Mouse (Mus musculus) heart, embryonic 11.5 days (tissue): ENCODE measurements around the gene Eps15l1. TPM values are rescaled to one million over a fixed set of nuclear protein-coding genes. Genes with fewer than 3 reads are reported as not detected.

ENCODE experiments used
- ATAC-seq: fragments of 200-750 bp; cut with Nextera tagmentation; replicated peaks from 2 replicates; pipeline ENCODE4 v1.8.0; 2017; ENCODE audit warnings: moderate library complexity; ENCODE audit not compliant: insufficient number of reproducible peaks, low FRiP score, low TSS enrichment
- H3K27ac ChIP-seq: fragments of 300-500 bp; sonication (generic); 2 replicates; pipeline ENCODE4 v1.5.1; 2014; ENCODE audit warnings: mild to moderate bottlenecking, low read depth, low read length
- H3K27me3 ChIP-seq: fragments of 300-500 bp; sonication (generic); 2 replicates; pipeline ENCODE4 v1.6.1; 2014; ENCODE audit warnings: mild to moderate bottlenecking, low read length, mixed read lengths; ENCODE audit not compliant: control insufficient read depth, insufficient read depth
- H3K36me3 ChIP-seq: fragments of 300-500 bp; sonication (generic); 2 replicates; pipeline ENCODE4 v1.6.1; 2014; ENCODE audit warnings: mild to moderate bottlenecking, low read length, moderate library complexity, mixed read lengths; ENCODE audit not compliant: control insufficient read depth, insufficient read depth
- H3K4me1 ChIP-seq: fragments of 300-500 bp; sonication (generic); 2 replicates; pipeline ENCODE4 v1.6.1; 2014; ENCODE audit warnings: low read length; ENCODE audit not compliant: control insufficient read depth, insufficient read depth
- H3K4me2 ChIP-seq: fragments of 300-500 bp; sonication (generic); 2 replicates; pipeline ENCODE4 v1.6.1; 2014; ENCODE audit warnings: mild to moderate bottlenecking, moderate library complexity
- H3K4me3 ChIP-seq: fragments of 300-500 bp; sonication (generic); 2 replicates; pipeline ENCODE4 v1.5.1; 2014; ENCODE audit warnings: low read depth, low read length
- H3K9ac ChIP-seq: fragments of 300-500 bp; sonication (generic); 2 replicates; pipeline ENCODE4 v1.6.1; 2014; ENCODE audit warnings: mild to moderate bottlenecking, low read depth, low read length, moderate library complexity
- H3K9me3 ChIP-seq: fragments of 300-500 bp; sonication (generic); replicated peaks from 2 replicates; pipeline ENCODE4 v1.6.1; 2016; ENCODE audit warnings: low read length; ENCODE audit not compliant: control insufficient read depth
- WGBS: fragments of 180-500 bp; shearing (Covaris S2); extraction: QIAGEN DNeasy Blood & Tissue Kit; methylation state at CpG from one replicate; pipeline ENCODE4 v1.1.7; 2014; ENCODE audit not compliant: insufficient replicate concordance; 5-methylcytosine and 5-hydroxymethylcytosine counted together
- polyA plus RNA-seq: library from polyadenylated mRNA; unstranded; fragments of >200 nt; fragmentation: Nextera tagmentation; extraction: Ambion mirVana; gene quantifications from 2 replicates; pipeline ENCODE4 v1.2.1, GENCODE M21; 2014

Gene Eps15l1
- polyA plus RNA-seq, 1 experiment from 2014 or later = 49.9 TPM

DNA sequence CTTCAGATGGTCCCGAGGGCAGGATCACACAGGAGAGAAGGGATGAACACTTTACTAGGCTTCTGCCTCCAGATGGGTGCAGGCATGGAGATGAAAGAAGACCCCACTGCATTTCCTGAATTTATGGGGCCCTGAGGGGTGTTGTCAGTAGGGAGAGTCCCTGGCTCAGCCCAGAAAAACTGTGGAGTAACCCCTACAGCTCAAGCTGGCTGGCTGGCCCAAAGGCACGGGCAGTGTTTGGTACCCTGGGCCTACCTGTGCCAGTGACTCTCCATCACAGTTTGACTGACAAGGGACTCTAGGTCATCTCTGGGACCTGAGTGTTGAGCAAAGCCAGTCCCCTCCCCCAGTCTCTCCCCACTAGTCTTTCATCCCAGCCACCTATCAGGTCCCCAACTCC lies 96.6 kb downstream of the Eps15l1 start:
- Histone ChIP-seq H3K36me3 (no peaks in the 10 kb centered on the region), H3K4me2 (no peak overlapping the region), H3K9me3 (no peaks in the 10 kb centered on the region), H3K4me3 (no peak overlapping the region), H3K27me3 (peaks cover 16% of the 10 kb centered on the region), H3K4me1 (peaks cover 18% of the 10 kb centered on the region; the same call in 1 of the 2 replicates), H3K27ac (no peak overlapping the region), H3K9ac (no peak overlapping the region)
- WGBS = 72% methylated on average over 2 of the region's 2 CpGs
- no peak for ATAC-seq

DNA sequence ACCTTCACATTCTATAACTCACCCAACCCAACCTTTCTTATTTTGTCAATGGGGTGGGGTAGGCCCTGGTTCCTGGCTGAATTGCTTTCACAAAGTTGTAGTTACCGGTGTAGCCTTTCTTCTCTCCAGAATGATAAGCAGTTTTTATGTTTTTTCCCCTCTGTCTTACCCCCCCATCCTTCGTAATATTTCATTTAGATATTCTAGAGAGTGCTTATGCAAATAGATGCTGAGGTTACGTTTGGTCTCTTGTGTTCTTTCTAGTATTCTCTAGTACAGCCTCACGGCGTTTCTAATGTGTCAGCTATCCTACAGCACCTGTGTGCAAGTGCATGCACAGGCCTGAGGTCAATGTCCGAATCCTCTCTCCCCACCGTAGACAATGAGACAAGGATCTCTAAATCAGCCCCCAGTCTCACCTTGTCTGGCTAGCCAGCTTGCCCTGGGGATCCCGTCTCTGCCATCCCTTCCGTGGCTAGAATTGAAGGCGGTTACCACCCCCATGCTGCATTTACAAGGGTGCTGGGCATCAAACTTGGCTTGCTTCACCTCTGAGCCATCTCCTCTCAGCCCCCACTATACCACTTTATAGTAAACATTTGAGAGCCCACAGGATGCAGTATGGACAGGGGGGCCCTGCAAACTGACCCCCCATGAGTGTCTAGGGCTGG lies 97.1 kb downstream of the Eps15l1 start:
- no peak overlapping the region for H3K27ac ChIP-seq
- ATAC-seq = no peak
- H3K4me1 ChIP-seq = peaks cover 19% of the 10 kb centered on the region; the same call in 1 of the 2 replicates
- peaks cover 19% of the 10 kb centered on the region for H3K27me3 ChIP-seq
- no peak overlapping the region for H3K4me3 ChIP-seq
- H3K9ac ChIP-seq = no peak overlapping the region
- WGBS = 76% methylated on average over 10 of the region's 10 CpGs
- H3K4me2 ChIP-seq = no peak overlapping the region
- no peaks in the 10 kb centered on the region for H3K36me3 ChIP-seq
- H3K9me3 ChIP-seq = no peaks in the 10 kb centered on the region

DNA sequence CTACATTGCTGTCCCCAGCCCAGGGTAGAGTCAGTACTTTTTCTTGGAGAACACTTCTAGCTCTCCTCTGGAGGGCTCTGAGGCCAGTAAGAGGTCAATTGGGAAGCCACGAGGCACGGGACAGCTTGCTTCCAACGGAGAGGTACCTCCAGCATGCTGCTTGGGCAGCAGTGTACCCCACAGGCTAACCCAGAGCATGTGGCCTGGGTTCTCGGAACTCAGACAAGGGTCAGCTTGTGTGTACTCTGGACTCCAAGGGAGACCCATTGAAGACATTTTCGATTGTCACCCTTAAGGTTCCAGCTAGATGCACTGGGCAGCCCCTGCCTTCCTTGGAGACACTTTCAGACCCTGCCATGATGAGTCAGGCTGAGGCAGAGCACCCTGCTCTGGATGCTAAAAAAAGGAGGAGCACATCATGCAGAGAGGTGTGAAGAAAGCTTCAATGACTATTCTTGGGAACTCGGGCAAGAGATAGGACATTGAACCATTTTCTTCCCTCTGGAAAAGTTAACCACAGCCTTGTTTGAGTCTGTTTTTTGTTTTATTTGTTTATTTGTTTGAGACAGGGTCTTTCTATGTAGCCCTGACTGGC lies 98.0 kb downstream of the Eps15l1 start:
- no peaks in the 10 kb centered on the region for H3K36me3 ChIP-seq
- H3K9ac ChIP-seq = no peak overlapping the region
- no peaks in the 10 kb centered on the region for H3K9me3 ChIP-seq
- H3K27ac ChIP-seq = 0 out of 2 replicates have a peak overlapping the region, but pooled peaks have one; percentile 46
- WGBS = 51% methylated on average over 6 of the region's 6 CpGs
- 0 out of 2 replicates have a peak overlapping the region, but pooled peaks have one; percentile 8 for H3K4me3 ChIP-seq
- no peak overlapping the region; the same call in 1 of the 2 replicates for H3K4me2 ChIP-seq
- H3K27me3 ChIP-seq = peaks cover 19% of the 10 kb centered on the region
- ATAC-seq = no peak
- peaks cover 19% of the 10 kb centered on the region; the same call in 1 of the 2 replicates for H3K4me1 ChIP-seq

- Histone ChIP-seq H3K4me1 (peaks cover 22% of the 10 kb centered on the region; the same call in 1 of the 2 replicates), H3K36me3 (no peaks in the 10 kb centered on the region), H3K27ac (no peak overlapping the region), H3K4me3 (peak overlapping the region; percentile 76), H3K9ac (peak overlapping the region; percentile 34; the same call in 1 of the 2 replicates), H3K27me3 (peaks cover 19% of the 10 kb centered on the region), H3K9me3 (no peaks in the 10 kb centered on the region), H3K4me2 (peak overlapping the region; percentile 97)
- WGBS = 76% methylated on average over 7 of the region's 7 CpGs
- ATAC-seq = no peak
Measured at GRCm38 (mm10) chr8:72322471-72322889, 98.8 kb downstream of the Eps15l1 start.

DNA sequence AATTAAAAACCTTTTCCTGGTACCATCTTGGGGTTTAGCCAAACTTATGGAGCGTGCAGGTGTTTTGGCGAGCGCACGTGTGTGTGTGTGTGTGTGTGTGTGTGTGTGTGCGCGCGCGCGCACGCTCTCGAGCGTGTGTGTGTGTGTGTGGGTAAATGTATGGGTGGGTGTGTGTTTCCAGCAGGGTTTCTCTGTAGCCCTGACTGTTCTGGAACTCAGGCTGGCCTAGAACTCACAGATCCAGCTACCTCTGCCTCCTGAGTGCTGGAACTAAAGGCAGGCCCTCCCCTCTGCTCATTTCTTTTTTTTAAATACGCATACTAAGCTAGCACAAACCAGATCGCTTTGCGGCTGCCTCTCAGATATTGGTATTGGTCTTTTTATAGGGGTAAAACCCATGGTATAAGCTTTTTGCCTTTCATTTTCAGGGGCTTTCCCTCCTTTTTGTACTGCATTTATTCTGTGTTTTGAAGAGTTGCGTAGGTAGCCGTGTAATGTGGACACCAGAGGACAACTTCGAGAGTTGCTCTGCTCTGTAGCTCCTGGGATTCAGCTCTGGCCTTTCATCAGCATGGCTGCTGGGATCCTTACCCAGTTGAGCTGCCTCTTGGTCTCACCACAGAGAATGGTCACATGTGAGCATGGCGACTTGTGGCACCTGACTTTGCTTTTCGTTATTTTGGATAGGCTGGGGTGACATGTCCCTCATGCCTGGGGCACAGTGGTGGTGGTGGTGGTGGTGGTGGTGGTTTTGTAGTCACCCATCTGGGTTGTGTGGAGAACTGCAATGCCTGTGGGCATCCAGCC lies 99.4 kb downstream of the Eps15l1 start:
- Histone ChIP-seq H3K9ac (peak overlapping the region; percentile 34; the same call in 1 of the 2 replicates), H3K4me1 (peaks cover 22% of the 10 kb centered on the region; the same call in 1 of the 2 replicates), H3K27me3 (peaks cover 19% of the 10 kb centered on the region), H3K36me3 (no peaks in the 10 kb centered on the region), H3K4me2 (peak overlapping the region; percentile 97), H3K27ac (no peak overlapping the region), H3K4me3 (peak overlapping the region; percentile 76), H3K9me3 (no peaks in the 10 kb centered on the region)
- 90% methylated on average over 20 of the region's 20 CpGs for WGBS
- no peak for ATAC-seq

DNA sequence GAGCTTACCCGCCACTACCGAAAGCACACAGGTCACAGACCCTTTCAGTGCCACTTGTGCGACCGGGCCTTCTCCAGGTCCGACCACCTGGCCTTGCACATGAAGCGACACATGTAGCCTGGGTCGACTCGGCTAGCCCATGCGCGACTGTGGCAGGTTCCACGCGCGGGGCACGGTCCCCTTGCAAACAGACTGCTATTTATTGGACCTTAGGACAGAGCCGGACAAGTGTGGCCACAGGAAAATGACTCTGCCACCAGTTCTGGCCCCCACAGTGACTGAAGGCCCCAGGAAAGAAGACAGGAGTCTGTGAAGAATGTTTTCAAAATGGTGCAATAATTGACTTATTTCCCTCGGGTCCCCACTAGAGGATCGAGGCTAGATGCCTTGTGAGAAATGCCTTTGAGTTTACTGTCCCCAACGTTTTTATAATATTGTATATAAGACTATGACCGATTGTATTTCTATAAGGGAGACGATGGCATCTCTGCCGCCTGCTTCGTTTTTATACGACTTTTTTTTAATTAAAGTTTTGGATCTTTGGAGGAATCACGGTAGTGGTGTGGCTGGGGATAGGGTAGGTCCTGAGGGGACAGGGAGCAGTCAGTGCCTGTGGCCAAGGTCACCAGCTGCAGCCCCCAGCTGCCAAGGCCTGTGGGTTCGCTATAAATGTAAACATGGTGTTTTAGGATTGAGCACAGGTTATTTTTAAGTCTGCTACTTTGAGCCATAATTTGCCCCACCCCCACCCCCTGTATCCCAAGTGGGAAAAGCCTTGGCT lies 100.3 kb downstream of the Eps15l1 start:
- no peaks in the 10 kb centered on the region for H3K9me3 ChIP-seq
- peak overlapping the region; percentile 83 for H3K9ac ChIP-seq

DNA sequence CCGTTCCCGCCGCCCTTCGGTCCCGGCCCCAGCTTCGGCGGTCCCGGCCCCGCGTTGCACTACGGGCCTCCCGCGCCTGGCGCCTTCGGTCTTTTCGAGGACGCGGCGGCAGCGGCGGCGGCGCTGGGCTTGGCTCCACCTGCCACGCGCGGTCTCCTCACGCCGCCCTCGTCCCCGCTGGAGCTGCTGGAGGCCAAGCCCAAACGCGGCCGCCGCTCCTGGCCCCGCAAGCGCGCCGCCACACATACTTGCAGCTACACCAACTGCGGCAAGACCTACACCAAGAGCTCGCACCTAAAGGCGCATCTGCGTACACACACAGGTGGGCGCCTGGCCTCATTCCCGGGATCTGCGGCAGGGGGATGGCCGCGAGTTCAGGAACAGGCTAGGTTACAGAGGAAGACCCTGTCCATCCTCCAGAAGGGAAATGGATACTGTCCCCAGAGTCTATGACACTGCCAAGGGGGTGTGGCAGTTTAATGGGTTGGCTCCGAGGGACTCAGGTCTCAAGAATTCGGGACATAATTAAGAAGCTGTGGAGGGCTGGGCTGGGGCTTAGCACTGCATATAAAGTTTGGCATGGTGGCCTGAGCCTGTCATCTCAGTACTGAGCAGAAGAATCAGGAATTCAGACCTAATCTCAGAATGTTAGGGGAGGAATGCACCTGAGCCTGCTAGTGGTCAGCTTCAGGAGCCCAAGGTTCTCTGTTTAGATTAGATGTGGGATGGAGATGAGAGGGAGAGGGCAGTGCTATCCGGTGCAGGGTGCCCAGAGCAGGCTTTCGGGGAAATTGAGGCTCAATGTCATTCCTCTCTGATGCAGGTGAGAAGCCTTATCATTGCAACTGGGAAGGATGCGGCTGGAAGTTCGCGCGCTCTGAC lies 101.1 kb downstream of the Eps15l1 start:
- Histone ChIP-seq H3K9ac (peak overlapping the region; percentile 83), H3K9me3 (no peaks in the 10 kb centered on the region), H3K4me1 (peaks cover 22% of the 10 kb centered on the region; the same call in 1 of the 2 replicates), H3K27me3 (peaks cover 19% of the 10 kb centered on the region), H3K27ac (peak overlapping the region; percentile 66; the same call in 1 of the 2 replicates), H3K36me3 (no peaks in the 10 kb centered on the region), H3K4me2 (peak overlapping the region; percentile 97), H3K4me3 (peak overlapping the region; percentile 76)
- WGBS = 6% methylated on average over 54 of the region's 55 CpGs
- ATAC-seq = no peak

More for the DNA sequence above, 100.3 kb downstream of the Eps15l1 start:
- ATAC-seq = no peak
- Histone ChIP-seq H3K4me3 (peak overlapping the region; percentile 76), H3K27me3 (peaks cover 19% of the 10 kb centered on the region), H3K27ac (peak overlapping the region; percentile 35; the same call in 1 of the 2 replicates), H3K36me3 (no peaks in the 10 kb centered on the region), H3K4me1 (peaks cover 22% of the 10 kb centered on the region; the same call in 1 of the 2 replicates), H3K4me2 (peak overlapping the region; percentile 97)
- WGBS = 54% methylated on average over 25 of the region's 25 CpGs
